ENCODE assay signal across 25 mouse cellular contexts in genomic region chr9:117234065-117234725, GRCm38 (mm10).
"Had no signal": no experiment of that assay in that cellular context is flagged by ENCODE, and none has a peak within 500 bp of the region (broad histone marks: within the 10 kb centered on the region; RNA-seq: fewer than 3 reads in every experiment).

No protein-coding gene starts in this region.

- H3K4me2 ChIP-seq: heart, embryonic 11.5 days; heart, embryonic 13.5 days; heart, embryonic 15.5 days; hindbrain, embryonic 12.5 days; hindbrain, embryonic 14.5 days; intestine, embryonic 15.5 days; limb, embryonic 12.5 days had no signal

- H3K4me1 ChIP-seq: hindbrain, embryonic 10.5 days; hindbrain, embryonic 12.5 days; limb, embryonic 10.5 days; limb, embryonic 12.5 days had no signal

- DNase-seq: gastrocnemius, adult 2 months; gastrocnemius, postnatal 10 days; gastrocnemius, postnatal 25 days; heart, adult 2 months; heart, postnatal 4 days; kidney, adult 18-20 months; kidney, adult 8-10 months; kidney, postnatal 10 days; kidney, postnatal 25 days; kidney, postnatal 4 days; liver had no signal

- H3K4me3 ChIP-seq: gastrocnemius, adult 2 months; heart, adult 2 months; heart, embryonic 13.5 days; heart, embryonic 15.5 days; hindbrain, embryonic 10.5 days; hindbrain, embryonic 12.5 days; intestine, embryonic 15.5 days; layer of hippocampus, adult 2 months; left cerebral cortex, adult 2 months; limb, embryonic 10.5 days; limb, embryonic 12.5 days had no signal

- H3K36me3 ChIP-seq: heart, embryonic 15.5 days; hindbrain, embryonic 10.5 days; hindbrain, embryonic 12.5 days; intestine, embryonic 15.5 days had no signal

- ATAC-seq: hindbrain, embryonic 16.5 days; inflammation-experienced regulatory T-cells, adult 6 months; intestine, embryonic 15.5 days; intestine, postnatal 0 days had no signal

- H3K27me3 ChIP-seq: heart, embryonic 13.5 days; heart, embryonic 15.5 days; hindbrain, embryonic 12.5 days; intestine, embryonic 15.5 days; limb, embryonic 12.5 days had no signal

- H3K27ac ChIP-seq: gastrocnemius, adult 2 months; heart, adult 2 months; heart, embryonic 13.5 days; heart, embryonic 15.5 days; hindbrain, embryonic 10.5 days; hindbrain, embryonic 12.5 days; hindbrain, embryonic 14.5 days; intestine, embryonic 15.5 days; layer of hippocampus, adult 2 months; left cerebral cortex, adult 2 months; limb, embryonic 10.5 days; limb, embryonic 12.5 days had no signal

- H3K9ac ChIP-seq: heart, embryonic 13.5 days; heart, embryonic 15.5 days; hindbrain, embryonic 12.5 days; hindbrain, embryonic 14.5 days; intestine, embryonic 15.5 days; limb, embryonic 12.5 days had no signal

- H3K9me3 ChIP-seq: heart, embryonic 13.5 days; heart, embryonic 15.5 days; hindbrain, embryonic 10.5 days; hindbrain, embryonic 12.5 days; intestine, embryonic 15.5 days; limb, embryonic 10.5 days; limb, embryonic 12.5 days had no signal
